Mouse (Mus musculus) frontal cortex, postnatal 36 days (tissue): ENCODE measurements around the gene Pcyt1a.
"Not testable (repeated sequence)": the region's sequence is repeated elsewhere in the genome, so short reads cannot be mapped to it uniquely, and the experiment has no call there.

Source experiments
- DNase-seq, 2 experiments: peaks; one replicate each; pipeline ENCODE4 v3.0.0; 2022; ENCODE audit warnings: low spot score in 2 of 2

Pcyt1a gene

GRCm38 (mm10) chr16:32472276-32473015, 41.7 kb downstream of the Pcyt1a start:
- no peak for DNase-seq

- DNase-seq, result no peak
Observed at GRCm38 (mm10) chr16:32477315-32477714, 46.6 kb downstream of the Pcyt1a start.

- DNase-seq, result no peak
Observed at GRCm38 (mm10) chr16:32479415-32479814, 48.7 kb downstream of the Pcyt1a start.

- DNase-seq, result no peak
Observed at GRCm38 (mm10) chr16:32484431-32484871, 53.7 kb downstream of the Pcyt1a start.

GRCm38 (mm10) chr16:32485209-32485608, 54.5 kb downstream of the Pcyt1a start:
- no peak for DNase-seq

GRCm38 (mm10) chr16:32486046-32486445, 55.3 kb downstream of the Pcyt1a start:
- DNase-seq, result no peak

GRCm38 (mm10) chr16:32487234-32488111, 56.8 kb downstream of the Pcyt1a start, which contains the start of gene Slc51a:
TSS of gene Slc51a (minus strand) at chr16:32487879.
- no peak for DNase-seq

GRCm38 (mm10) chr16:32488939-32489338, 58.2 kb downstream of the Pcyt1a start:
- DNase-seq, result no peak

GRCm38 (mm10) chr16:32494371-32494770, 63.6 kb downstream of the Pcyt1a start:
- DNase-seq, result not testable (repeated sequence)

- DNase-seq, result no peak
Observed at GRCm38 (mm10) chr16:32495965-32496364, 65.2 kb downstream of the Pcyt1a start, which contains the start of gene Zdhhc19. TSS of gene Zdhhc19 (plus strand) at chr16:32496265.

- DNase-seq, result no peak
Observed at GRCm38 (mm10) chr16:32498996-32499395, 68.3 kb downstream of the Pcyt1a start.

- DNase-seq, result peak; percentile 85 to 91
Observed at GRCm38 (mm10) chr16:32499430-32500037, 68.8 kb downstream of the Pcyt1a start.

- no peak for DNase-seq
Observed at GRCm38 (mm10) chr16:32501459-32501858, 70.7 kb downstream of the Pcyt1a start.

- no peak for DNase-seq
Observed at GRCm38 (mm10) chr16:32502621-32503335, 72.1 kb downstream of the Pcyt1a start.

- no peak for DNase-seq
Observed at GRCm38 (mm10) chr16:32503633-32504032, 72.9 kb downstream of the Pcyt1a start.

GRCm38 (mm10) chr16:32506298-32506697, 75.6 kb downstream of the Pcyt1a start:
- no peak for DNase-seq

GRCm38 (mm10) chr16:32506868-32507267, 76.1 kb downstream of the Pcyt1a start:
- no peak for DNase-seq

- DNase-seq, result peak; percentile 68 to 69
Observed at GRCm38 (mm10) chr16:32507407-32507806, 76.7 kb downstream of the Pcyt1a start.

GRCm38 (mm10) chr16:32508035-32508434, 77.3 kb downstream of the Pcyt1a start:
- no peak for DNase-seq

- no peak for DNase-seq
Observed at GRCm38 (mm10) chr16:32508506-32509065, 77.9 kb downstream of the Pcyt1a start.
